Mouse (Mus musculus) heart, postnatal 14 days (tissue): Measurements from ENCODE around the gene Asb18. TPM values are rescaled to one million over a fixed set of nuclear protein-coding genes. Genes with fewer than 3 reads are reported as not detected.

Experiments used
- DNase-seq, 2 experiments: peaks; one replicate each; pipeline ENCODE4 v3.0.0; 2021 to 2022
- intact Hi-C: fragments of 180-260 bp; cut with DNase I; formaldehyde crosslinking; loops from one replicate; pipeline ENCODE4 v1.15.1; 2025
- total RNA-seq, 2 experiments: library from RNA; stranded (reverse); gene quantifications; 2 replicates each; pipeline ENCODE4 v1.2.3; 2021

The Asb18 gene
- total RNA-seq, 2 experiments from 2014 or later = 13.4 to 15.9 TPM

DNA sequence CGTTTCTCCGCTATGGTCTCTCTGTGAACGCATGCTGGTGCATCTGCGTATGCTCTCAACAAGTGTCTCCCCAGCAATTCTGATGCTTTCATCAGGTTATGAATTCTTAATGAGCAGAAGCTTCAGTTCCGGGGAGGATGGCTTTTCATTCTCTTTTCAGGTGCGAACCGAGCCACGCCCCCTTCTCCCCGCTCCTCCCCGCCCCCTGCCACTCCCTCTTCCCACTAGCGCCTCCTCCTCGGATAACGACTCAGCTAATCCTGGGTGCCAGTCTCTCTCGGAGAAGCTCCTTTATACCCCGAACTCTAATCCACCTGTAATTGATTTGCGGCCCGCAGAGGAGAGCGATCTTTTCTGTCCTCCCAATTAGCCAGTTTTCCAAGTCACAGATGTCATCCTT lies 96.4 kb downstream of the Asb18 start:
- intact Hi-C loops = no loop called here
- no peak for DNase-seq

DNA sequence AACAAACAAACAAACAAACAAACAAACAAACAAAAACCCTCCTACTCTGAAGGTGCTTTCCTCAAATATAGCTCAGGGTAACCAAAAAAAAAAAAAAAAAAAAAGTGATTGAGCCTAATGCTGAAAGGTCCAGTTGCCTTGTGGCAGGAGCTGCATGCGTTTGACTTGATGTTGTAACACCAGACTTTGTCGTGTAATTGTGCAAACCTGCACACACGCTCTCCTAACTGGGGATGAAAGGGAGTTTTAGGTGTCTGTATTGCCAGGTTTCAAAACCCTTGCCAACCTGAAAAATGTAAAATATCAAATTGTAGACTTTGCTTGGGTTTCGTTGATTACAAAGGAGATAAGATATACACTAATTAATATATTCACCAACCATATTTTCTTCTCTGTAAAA lies 100.9 kb downstream of the Asb18 start:
- DNase-seq = no peak
- intact Hi-C loops = no loop called here

DNA sequence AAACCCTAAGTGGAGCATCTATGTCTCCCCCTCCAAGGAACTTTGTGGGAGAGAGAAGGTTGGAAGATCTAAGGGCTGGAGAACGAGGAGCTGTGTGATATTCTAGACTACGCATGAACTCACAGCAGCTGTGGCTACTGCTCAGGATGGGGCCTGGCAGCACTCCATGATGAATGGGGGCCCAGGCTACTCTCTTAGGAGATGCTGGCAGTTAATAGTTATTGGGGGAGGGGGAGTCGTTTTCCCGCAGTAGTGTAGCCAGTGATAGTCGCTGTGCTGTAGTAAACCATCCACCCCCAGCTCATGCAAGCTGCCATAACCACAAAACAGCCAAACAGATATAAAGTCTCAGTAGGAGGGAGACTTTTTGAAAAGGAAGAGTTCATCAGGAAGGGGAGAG lies 102.1 kb downstream of the Asb18 start:
- DNase-seq = peak in 1 of 2 experiments; percentile 21
- intact Hi-C loops = no loop called here

DNA sequence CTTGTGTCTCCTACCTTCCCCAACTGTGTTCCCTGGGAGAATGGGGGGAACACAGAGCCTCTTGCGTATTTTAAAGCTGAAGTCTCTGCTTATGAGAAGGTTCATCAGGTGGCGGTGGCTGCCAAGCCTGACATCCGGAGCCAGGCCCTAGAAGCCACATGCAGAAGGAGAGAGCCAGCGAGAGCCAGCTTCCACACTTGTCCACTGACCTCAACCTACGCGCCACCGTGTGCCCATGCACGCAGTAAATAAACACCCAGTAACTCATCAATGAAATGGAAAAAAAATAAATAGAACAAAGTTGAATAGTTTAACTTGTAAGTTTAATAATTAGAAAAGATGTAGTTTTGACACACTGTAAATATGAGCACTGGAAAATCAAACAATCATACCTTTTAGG lies 104.7 kb downstream of the Asb18 start:
- intact Hi-C loops = no loop called here

DNA sequence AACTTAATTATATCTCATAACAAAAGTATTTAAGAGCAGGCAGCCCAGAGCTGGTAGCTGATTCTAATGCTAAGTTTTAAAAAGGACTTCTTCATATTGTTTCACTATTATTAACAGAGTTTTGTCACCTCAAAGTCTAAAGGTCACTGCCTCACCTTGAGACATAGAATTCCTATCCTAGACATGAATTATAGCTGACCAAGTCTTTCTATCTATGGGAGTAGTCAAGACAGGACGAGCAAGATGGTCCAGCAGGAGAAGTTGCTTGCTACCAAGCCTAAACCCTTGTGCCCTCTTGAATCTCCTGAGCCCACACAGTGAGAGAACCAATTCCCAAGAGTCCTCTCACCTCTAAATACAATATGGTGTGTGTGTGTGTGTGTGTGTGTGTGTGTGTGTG lies 111.8 kb downstream of the Asb18 start:
- intact Hi-C loops = no loop called here
- DNase-seq = no peak

More for the DNA sequence above, 104.7 kb downstream of the Asb18 start:
- no peak for DNase-seq

DNA sequence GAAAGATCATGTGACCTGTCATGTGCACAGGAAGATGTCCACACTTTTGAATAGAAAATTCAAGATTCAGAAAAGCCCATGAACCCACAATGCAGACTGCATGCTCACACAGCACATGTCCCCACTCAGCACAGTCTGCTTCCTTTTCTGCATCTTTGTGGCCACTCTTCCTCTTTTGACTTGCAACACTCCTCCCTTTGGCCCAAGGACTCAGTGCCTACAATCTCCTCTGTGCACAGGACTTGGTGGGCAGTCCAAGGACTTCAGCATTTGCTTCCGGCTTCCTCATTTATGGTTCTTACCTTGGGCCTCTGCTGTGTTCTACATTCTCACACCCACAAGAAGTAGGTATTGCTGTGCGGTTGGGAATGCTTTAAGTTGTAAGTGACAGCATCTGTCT lies 112.2 kb downstream of the Asb18 start:
- no peak for DNase-seq
- intact Hi-C loops = no loop called here

DNA sequence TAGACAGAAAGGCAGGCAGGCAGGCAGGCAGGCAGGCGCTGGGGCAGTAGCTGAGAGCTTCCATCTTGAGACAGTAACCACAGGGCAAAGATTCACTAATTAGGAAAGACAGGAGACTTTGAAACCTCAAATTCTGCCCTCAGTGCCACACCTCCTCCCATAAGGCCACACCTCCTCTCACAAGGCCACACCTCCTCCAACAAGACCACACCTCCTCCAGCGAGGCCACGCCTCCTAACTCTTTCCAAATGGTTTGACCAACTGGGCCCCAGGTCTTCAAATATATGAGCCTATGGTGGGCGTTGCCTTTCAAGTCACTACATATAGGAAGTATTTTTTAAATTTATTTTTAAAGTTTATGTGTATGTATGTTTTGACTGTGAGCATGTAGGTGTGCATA lies 113.1 kb downstream of the Asb18 start:
- no peak for DNase-seq
- intact Hi-C loops = no loop called here

Other genes with a start within 250 kb of the Asb18 start
- gene Gbx2, start 83.5 kb downstream of the Asb18 start, total RNA-seq = not detected
- gene Iqca, start 138.7 kb upstream of the Asb18 start, total RNA-seq = under 1 TPM in 1 of 2 experiments, not detected in 1; 0.36 TPM
- 10 to 100 TPM; 53.0 to 62.6 TPM for gene Ackr3, start 189.3 kb upstream of the Asb18 start, total RNA-seq